Mouse (Mus musculus) adrenal gland, postnatal 36 days (tissue): ENCODE data around the gene Pklr. TPM values are rescaled to one million over a fixed set of nuclear protein-coding genes. Genes with fewer than 3 reads are reported as not detected.

Experiments used
- DNase-seq, 2 experiments: peaks; one replicate each; pipeline ENCODE4 v3.0.0; 2021; ENCODE audit warnings: mixed read lengths in 1 of 2
- total RNA-seq, 2 experiments: library from RNA; stranded (reverse); gene quantifications; 2 replicates each; pipeline ENCODE4 v1.2.3; 2021

The Pklr gene
- total RNA-seq, 2 experiments from 2014 or later = not detected

DNA sequence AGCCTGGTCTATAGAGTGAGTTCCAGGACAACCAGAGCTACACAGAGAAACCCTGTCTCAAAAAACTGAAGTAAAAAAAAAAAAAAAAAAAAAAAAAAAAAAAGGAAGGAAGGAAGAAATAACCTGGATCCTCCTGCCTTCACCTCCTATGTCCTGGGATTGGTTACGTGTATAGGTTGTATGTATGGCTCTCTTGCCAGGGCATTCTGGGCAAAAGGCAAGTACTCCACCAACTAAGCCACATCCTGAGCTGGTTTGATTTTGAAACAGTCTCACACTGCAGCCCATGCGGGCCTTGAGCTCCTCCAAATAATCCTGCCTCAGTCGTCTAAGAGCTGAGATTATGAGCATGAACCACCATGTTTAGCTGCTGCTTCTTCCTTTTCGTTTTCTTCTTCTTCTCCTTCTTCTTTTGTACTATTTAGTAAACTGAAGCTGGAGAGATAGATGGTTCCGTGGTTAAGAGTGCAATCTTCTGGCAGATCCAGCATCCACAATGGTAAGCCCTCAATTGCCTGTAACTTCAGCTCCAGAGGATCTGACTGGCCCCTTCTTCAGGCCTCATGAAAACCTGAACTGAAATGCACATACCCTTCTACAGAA is 27.8 kb downstream of the Pklr start:
- DNase-seq = no peak

- peak; percentile 97 to 98 for DNase-seq
Measured at GRCm38 (mm10) chr3:89164506-89165267, 28.7 kb downstream of the Pklr start, which contains the start of gene Clk2. Clk2 (plus strand) TSS chr3:89164795.

DNA sequence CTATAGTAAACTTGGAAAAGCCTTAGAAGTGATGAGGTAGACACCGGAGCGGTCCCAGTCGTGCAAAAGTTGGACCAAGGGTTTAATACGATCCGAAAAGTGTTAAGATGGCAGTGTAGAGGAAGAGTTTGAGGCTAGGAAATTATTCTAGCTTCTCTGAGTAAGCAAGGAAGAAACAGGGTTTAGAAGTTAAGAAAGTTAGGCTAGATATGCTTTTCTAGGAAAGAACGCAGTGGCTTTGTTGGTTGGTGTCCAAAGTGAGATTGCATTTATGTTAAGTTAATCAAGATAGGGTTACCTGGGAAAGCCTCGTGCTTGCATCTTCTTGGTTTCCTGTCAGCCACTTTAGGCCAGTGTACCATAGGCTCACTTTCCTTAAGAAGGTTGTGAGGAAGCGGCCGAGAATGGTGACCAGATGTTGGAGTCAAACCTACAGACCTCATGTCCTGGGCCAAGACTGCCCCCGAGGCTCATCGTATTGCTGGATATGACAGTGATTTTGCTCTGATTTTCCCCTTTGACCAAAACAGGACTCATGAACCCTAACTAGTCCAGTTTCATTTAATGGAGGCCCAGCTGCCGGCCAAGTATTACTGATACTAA is 29.4 kb downstream of the Pklr start:
- no peak for DNase-seq

GRCm38 (mm10) chr3:89166945-89167344 is 31.0 kb downstream of the Pklr start:
- no peak for DNase-seq

DNA sequence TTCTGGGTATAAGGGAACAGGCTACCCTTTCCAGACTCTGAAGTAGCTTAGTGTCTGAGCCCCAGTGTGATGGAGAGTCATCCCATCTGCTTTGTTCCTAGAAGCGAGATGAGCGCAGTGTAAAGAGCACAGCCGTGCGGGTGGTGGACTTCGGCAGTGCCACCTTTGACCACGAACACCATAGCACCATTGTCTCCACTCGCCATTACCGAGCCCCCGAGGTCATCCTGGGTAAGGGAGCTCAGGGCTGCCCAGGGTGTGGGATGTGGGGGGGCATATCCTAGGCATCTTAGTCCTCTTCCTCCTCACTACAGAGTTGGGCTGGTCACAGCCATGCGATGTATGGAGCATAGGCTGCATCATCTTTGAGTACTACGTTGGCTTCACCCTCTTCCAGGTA is 38.9 kb downstream of the Pklr start:
- DNase-seq = no peak

- DNase-seq = no peak
Measured at GRCm38 (mm10) chr3:89175544-89175943, 39.6 kb downstream of the Pklr start.

- no peak for DNase-seq
Measured at GRCm38 (mm10) chr3:89176421-89176820, 40.5 kb downstream of the Pklr start.

DNA sequence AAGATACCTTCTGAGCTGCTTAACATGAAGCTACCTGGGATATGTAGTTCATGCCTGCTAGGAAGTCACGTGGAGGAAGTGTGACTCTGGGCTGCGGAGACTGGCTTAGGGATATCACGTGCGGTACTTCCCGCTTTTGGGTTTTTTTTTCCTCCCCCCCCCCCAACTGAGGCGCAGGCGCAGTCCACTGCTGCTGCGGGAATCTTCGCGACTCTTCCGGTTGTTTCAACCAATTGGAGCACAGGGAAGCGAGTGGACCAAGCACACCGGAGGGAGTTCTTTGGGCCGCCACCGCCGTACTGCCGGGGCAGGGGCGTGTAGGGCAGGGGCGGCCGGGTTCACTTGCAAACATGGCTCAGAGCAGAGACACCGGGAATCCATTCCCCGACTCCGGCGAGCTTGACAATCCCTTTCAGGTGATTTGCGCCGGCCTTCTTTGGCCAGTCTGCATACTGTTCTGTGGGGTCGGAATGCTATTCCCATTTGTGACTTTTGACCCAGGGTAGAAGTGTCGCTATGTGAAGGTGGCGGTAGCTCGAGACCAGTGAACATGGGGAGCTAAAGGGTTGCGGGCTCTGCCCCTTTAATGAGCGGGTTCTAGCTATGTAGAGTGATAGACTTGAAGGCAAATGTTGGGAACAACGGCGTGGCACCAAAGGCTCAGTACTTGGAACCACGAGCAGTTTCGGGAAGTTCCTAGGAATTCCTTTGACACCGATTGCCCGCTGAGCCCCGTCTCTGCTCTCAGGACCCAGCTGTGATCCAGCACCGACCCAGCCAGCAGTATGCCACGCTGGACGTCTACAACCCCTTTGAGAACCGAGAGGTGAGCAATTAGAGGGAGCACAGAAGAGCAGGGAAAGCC is 41.5 kb downstream of the Pklr start, which contains the start of gene Scamp3:
Gene Scamp3, plus strand, starts transcription at position 232 of the 865 bp plus-strand sequence.
- peak; percentile 89 to 90 for DNase-seq

- DNase-seq = no peak
Measured at GRCm38 (mm10) chr3:89178107-89178385, 42.1 kb downstream of the Pklr start.

DNA sequence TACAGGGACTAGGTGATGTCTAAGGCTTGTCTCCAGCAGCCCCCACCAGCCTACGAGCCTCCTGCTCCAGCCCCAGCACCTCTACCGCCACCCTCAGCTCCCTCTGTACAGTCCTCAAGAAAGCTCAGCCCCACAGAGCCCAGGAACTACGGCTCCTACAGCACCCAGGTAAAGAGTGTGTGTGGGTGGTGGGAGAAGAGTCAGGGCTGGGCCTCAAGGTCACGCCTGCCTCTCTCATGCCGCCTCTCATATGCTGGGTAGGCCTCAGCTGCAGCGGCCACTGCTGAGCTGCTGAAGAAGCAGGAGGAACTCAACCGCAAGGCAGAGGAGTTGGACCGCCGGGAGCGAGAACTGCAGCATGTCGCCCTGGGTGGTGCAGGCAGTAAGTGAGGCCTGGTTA is 43.1 kb downstream of the Pklr start:
- DNase-seq = no peak

- no peak for DNase-seq
Measured at GRCm38 (mm10) chr3:89181749-89182500, 46.0 kb downstream of the Pklr start.

DNA sequence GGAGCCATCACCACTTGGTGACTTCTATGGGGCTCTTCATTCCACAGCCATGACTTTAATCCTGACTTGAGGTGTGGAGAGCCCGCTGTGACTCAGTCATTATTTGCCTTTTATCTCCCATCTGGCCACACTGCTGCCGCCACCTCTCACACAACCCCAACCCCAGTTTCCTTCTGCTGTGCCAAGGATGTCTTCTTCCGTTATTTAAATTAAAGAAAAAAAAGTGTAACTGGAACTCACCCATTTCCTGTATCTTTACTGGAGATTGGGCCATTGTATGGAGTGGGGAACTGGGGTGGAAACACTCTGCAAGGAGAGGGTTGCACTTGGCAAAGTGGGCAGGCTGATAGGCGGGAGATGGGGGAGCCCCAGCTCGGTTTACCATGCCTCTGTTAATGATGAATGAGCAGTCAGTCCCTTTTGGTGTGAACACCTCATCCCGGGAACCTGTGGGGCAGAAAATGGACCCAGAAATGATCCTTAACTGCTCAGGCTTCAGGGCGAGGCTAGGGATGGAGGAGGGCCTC is 46.7 kb downstream of the Pklr start:
- no peak for DNase-seq

- peak; percentile 89 to 94 for DNase-seq
Measured at GRCm38 (mm10) chr3:89183058-89183958, 47.4 kb downstream of the Pklr start, which contains the start of gene Fam189b. Fam189b (plus strand) TSS chr3:89183143.

DNA sequence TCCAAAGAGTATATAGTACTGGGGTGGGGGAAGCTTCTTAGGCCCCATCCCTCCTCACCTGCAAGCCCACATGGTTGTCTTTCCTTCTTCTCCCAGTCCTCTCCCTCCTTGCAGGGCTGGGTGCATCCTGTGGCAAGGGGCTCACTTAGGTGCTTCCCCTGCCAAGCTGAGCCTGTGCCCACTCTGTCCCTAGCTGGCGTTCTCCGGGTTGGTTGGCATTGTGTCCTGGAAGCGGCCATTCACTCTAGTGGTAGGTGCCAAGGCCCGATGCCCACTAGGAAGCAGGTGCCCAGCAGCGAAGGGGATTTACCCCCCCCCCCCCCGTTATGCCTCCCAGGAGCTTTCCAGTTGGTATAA is 48.0 kb downstream of the Pklr start:
- no peak for DNase-seq

DNA sequence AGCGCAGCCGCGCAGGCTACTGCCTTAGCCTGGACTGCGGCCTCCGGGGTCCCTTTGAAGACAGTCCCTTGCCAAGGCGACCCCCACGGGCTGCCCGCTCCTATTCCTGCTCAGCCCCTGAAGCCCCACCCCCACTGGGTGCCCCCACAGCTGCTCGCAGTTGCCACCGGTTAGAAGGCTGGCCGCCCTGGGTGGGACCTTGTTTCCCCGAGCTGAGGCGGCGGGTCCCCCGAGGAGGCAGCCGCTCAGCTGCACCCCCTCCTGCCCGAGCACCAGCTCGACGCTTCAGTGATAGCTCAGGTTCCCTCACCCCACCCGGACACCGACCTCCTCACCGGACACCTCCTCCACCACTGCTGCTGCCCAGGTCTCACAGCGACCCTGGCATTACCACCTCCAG is 51.3 kb downstream of the Pklr start:
- DNase-seq = no peak

- no peak for DNase-seq
Measured at GRCm38 (mm10) chr3:89187690-89188477, 51.9 kb downstream of the Pklr start.

DNA sequence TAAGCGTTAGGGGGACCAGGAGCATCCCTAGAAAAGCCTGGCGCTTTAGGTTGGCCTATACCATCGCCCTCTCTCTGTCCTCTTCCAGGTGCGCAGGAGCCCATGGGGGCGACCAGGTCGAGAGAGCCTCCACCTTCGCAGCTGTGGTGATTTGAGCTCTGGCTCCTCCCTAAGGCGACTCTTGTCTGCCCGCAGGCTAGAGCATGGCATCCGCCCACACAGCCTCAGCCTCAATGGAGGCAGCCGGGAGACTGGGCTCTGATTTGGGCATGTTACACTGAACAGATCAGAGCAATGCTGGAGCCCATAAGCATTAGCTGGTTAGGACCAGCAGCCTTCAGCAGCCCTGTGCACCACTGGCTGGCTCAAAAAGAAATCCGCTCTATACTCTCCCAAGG is 52.5 kb downstream of the Pklr start:
- no peak for DNase-seq

DNA sequence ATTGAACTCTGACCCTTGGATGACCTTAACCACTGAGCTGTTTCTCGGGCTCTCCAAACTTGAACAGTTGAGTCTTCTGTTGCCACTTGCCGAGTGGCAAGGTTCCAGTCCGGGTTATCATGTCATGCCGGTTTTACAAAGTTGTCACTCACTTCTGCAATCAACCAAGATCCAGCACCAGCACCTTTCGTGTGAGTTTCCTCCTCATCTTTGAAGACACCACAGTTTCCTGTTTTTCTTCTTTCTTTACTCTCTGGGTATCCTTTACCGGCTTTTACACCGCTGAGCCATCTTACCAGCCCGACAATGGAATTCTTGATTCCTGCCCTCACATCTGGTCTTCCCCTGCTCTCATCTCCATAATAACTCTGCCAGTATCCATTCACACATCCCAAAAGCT is 54.5 kb downstream of the Pklr start:
- no peak for DNase-seq

DNA sequence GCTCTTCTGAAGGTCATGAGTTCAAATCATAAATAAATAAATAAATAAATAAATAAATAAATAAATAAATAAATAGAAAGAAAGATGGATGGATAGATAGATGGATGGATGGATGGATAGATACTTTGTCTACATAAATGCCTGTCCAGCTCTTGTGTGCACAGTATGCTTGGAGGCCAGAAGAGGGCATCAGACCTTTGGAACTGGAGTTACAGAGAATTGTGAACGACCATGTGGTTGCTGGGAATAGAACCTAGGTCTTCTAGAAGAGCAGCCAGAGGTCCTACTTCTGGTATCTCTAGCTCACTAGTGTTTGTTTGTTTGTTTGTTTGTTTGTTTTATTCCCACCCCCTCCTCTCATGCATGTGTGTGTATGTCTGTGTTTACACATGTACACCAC is 57.4 kb downstream of the Pklr start:
- no peak for DNase-seq

GRCm38 (mm10) chr3:89193853-89194252 is 57.9 kb downstream of the Pklr start:
- DNase-seq = no peak
